Mouse (Mus musculus): ENCODE results near the gene AC131692.1. TPM values are rescaled to one million over a fixed set of nuclear protein-coding genes. Genes with fewer than 3 reads are reported as not detected.
A peak's percentile ranks its signal among the peaks of the same experiment; 100 is the strongest.

AC131692.1 gene
- polyA plus RNA-seq, 1 experiment from 2014 or later: 0.35 TPM

DNA sequence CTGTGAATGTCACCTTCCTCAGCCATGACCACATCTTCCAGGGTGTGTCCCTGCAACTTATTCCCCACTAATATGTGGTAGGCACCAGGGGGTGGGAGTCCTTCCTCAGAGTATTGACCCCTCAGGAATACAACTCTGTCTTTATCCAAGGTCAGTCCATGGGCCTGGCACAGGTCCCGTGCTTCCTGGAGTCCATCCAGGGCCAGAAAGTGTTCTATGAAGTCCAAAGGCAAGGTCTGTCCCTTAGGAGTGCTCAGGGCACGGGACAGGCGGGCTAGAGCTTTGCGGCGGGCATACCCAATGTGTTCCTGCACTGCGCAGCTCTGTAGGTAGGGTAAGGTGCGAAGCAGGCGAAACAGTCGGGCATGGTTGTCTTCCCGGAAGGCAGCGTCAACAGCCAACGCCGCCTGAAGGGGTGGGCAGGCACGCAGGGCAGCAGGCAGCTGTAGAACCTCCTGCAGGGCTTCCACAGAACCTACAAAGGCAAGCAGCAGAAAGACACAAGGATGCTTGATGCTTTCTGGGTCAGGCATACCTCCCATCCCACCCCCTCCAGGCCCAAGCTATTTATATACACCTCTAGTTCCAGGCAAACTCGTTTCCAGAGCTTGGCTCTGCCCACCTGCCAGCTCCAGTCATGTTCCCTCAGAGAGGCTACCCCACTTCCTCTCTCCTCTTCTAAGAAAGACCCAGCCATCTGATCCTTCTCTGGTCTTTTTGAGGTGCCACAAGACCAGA lies 22.1 kb downstream of the AC131692.1 start:
- Histone ChIP-seq H3K4me2 (replicated peaks; ENCODE audit: low read depth, low read length) (peak overlapping the region; percentile 79; the same call in 1 of the 2 replicates), H3K27me3 (ENCODE audit: insufficient read depth, low read length) (no peaks in the 10 kb centered on the region), H3K27ac (ENCODE audit: low read length) (no peak overlapping the region), H3K4me1 (ENCODE audit: insufficient read depth, low read length) (peaks cover 12% of the 10 kb centered on the region), H3K9ac (replicated peaks; ENCODE audit: low read length) (no peak overlapping the region), H3K4me3 (ENCODE audit: low read length) (no peak overlapping the region), H3K9me3 (ENCODE audit: low read length) (no peaks in the 10 kb centered on the region), H3K36me3 (ENCODE audit: insufficient read depth, low read length) (peaks cover 17% of the 10 kb centered on the region)
- WGBS: 92% methylated on average over 15 of the region's 15 CpGs
- no peak for ATAC-seq (ENCODE audit: low FRiP score, low TSS enrichment)

GRCm38 (mm10) chr19:6117346-6117985 lies 23.2 kb downstream of the AC131692.1 start:
- H3K27ac ChIP-seq (ENCODE audit: low read length): peak overlapping the region; percentile 98
- no peak; the same call in none of the 2 replicates for ATAC-seq (ENCODE audit: low FRiP score, low TSS enrichment)
- no peaks in the 10 kb centered on the region for H3K27me3 ChIP-seq (ENCODE audit: insufficient read depth, low read length)
- no peaks in the 10 kb centered on the region for H3K9me3 ChIP-seq (ENCODE audit: low read length)
- peaks cover 17% of the 10 kb centered on the region for H3K36me3 ChIP-seq (ENCODE audit: insufficient read depth, low read length)
- H3K9ac ChIP-seq (replicated peaks; ENCODE audit: low read length): peak overlapping the region; percentile 87
- H3K4me1 ChIP-seq (ENCODE audit: insufficient read depth, low read length): peaks cover 16% of the 10 kb centered on the region
- WGBS: 5% methylated on average over 32 of the region's 32 CpGs
- H3K4me2 ChIP-seq (replicated peaks; ENCODE audit: low read depth, low read length): peak overlapping the region; percentile 79
- H3K4me3 ChIP-seq (ENCODE audit: low read length): peak overlapping the region; percentile 82

DNA sequence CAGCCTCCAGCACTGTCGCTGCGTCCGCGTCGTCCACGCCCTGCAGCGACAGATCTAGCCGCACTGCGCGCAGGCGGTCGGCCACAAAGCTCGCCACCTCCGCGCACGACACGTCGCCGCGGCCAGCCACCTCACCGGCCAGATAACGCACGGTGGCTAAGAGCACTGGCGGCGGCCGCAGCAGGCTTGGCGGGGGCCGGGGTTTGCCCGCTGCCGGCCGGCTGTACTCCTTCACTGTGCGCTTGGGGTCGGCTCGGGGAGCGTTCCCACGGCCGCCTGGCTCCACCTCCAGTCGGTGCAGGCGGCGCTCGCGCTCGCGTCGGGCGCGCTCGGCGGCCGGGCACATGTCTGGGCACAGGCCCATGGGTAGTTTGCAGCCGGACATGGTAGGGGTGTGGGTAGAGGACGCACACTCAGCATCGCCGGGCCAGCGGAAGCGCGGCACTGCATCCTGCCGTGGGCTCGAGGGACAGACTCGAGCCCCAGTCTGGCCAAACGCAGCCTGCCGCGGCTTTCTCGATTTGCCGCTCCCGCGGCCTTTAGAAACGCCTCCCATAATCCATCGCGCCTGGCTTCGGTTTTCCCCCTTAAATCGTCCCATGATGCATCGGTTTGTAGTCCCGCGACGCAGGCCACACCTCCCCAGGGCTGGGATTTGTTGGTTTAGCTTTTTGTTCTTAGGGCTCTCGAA lies 23.9 kb downstream of the AC131692.1 start, which contains the start of gene Sac3d1:
TSS of gene Sac3d1 (minus strand) at position 665 of the 691 bp plus-strand sequence.
- H3K36me3 ChIP-seq (ENCODE audit: insufficient read depth, low read length): peaks cover 17% of the 10 kb centered on the region
- peak within 1 kb of the TSS; percentile 87 for H3K9ac ChIP-seq (replicated peaks; ENCODE audit: low read length)
- peak within 1 kb of the TSS; percentile 82 for H3K4me3 ChIP-seq (ENCODE audit: low read length)
- H3K4me2 ChIP-seq (replicated peaks; ENCODE audit: low read depth, low read length): peak within 1 kb of the TSS; percentile 79
- peak within 1 kb of the TSS; percentile 98 for H3K27ac ChIP-seq (ENCODE audit: low read length)
- no peaks in the 10 kb centered on the region for H3K27me3 ChIP-seq (ENCODE audit: insufficient read depth, low read length)
- under 1% methylated on average over 74 of the region's 77 CpGs for WGBS
- ATAC-seq (ENCODE audit: low FRiP score, low TSS enrichment): peak; percentile 84
- no peaks in the 10 kb centered on the region for H3K9me3 ChIP-seq (ENCODE audit: low read length)
- peaks cover 16% of the 10 kb centered on the region for H3K4me1 ChIP-seq (ENCODE audit: insufficient read depth, low read length)

- no peaks in the 10 kb centered on the region for H3K9me3 ChIP-seq (ENCODE audit: low read length)
- peak overlapping the region; percentile 87 for H3K9ac ChIP-seq (replicated peaks; ENCODE audit: low read length)
- peaks cover 17% of the 10 kb centered on the region for H3K36me3 ChIP-seq (ENCODE audit: insufficient read depth, low read length)
- H3K27ac ChIP-seq (ENCODE audit: low read length): peak overlapping the region; percentile 98
- peak; percentile 49; the same call in 1 of the 2 replicates for ATAC-seq (ENCODE audit: low FRiP score, low TSS enrichment)
- peaks cover 16% of the 10 kb centered on the region for H3K4me1 ChIP-seq (ENCODE audit: insufficient read depth, low read length)
- peak overlapping the region; percentile 79 for H3K4me2 ChIP-seq (replicated peaks; ENCODE audit: low read depth, low read length)
- no peaks in the 10 kb centered on the region for H3K27me3 ChIP-seq (ENCODE audit: insufficient read depth, low read length)
- WGBS: 1% methylated on average over 8 of the region's 8 CpGs
- H3K4me3 ChIP-seq (ENCODE audit: low read length): peak overlapping the region; percentile 82
Measured at GRCm38 (mm10) chr19:6118677-6119185, 24.5 kb downstream of the AC131692.1 start.

DNA sequence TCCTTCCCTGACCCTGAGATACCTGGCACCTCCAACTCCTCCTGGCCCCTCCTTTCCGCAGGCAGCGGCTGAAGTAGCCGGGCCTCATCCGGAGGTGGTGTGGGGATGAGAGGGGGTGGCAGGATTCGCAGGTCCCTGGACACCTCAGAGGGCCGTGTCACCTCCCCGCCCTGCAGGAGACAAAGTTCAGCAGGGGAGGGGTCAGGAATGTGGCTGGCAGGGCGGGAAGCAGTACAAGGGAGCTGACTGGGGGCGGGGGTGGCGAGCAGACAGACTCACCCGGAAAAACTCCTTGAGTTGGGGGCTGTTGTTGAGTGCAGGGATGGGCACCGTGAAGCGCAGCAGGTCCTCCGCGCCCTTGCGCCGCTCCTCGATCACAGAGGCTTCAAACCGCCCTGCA lies 27.5 kb downstream of the AC131692.1 start:
- Histone ChIP-seq H3K36me3 (ENCODE audit: insufficient read depth, low read length) (no peaks in the 10 kb centered on the region), H3K27me3 (ENCODE audit: insufficient read depth, low read length) (no peaks in the 10 kb centered on the region), H3K4me2 (replicated peaks; ENCODE audit: low read depth, low read length) (no peak overlapping the region), H3K9ac (replicated peaks; ENCODE audit: low read length) (no peak overlapping the region), H3K4me1 (ENCODE audit: insufficient read depth, low read length) (peaks cover 13% of the 10 kb centered on the region), H3K4me3 (ENCODE audit: low read length) (no peak overlapping the region), H3K9me3 (ENCODE audit: low read length) (no peaks in the 10 kb centered on the region), H3K27ac (ENCODE audit: low read length) (no peak overlapping the region)
- ATAC-seq (ENCODE audit: low FRiP score, low TSS enrichment): no peak
- WGBS: 26% methylated on average over 19 of the region's 19 CpGs

DNA sequence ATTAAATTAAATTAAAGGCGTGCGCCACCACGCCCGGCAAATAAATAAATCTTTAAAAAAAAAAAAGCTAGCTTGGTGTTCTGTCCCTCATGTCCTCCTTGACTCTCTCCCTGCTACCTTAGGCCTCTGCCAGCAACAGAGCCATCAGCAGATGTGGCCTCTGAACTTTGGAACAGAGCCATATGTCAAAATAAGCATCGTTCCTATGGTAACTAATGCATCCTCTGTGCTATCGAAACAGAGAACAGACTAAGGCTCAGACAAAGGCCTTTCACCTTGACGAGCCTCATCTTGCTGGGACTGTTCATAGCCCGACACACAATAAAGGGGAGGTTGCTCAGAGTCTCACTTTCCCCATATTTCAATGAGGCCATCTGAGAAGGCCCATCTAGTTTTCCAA lies 29.1 kb downstream of the AC131692.1 start:
- no peak overlapping the region for H3K4me3 ChIP-seq (ENCODE audit: low read length)
- H3K36me3 ChIP-seq (ENCODE audit: insufficient read depth, low read length): no peaks in the 10 kb centered on the region
- H3K9me3 ChIP-seq (ENCODE audit: low read length): no peaks in the 10 kb centered on the region
- ATAC-seq (ENCODE audit: low FRiP score, low TSS enrichment): no peak
- H3K9ac ChIP-seq (replicated peaks; ENCODE audit: low read length): no peak overlapping the region
- 71% methylated on average over 8 of the region's 8 CpGs for WGBS
- no peaks in the 10 kb centered on the region for H3K27me3 ChIP-seq (ENCODE audit: insufficient read depth, low read length)
- no peak overlapping the region for H3K27ac ChIP-seq (ENCODE audit: low read length)
- H3K4me2 ChIP-seq (replicated peaks; ENCODE audit: low read depth, low read length): no peak overlapping the region
- H3K4me1 ChIP-seq (ENCODE audit: insufficient read depth, low read length): peaks cover 9% of the 10 kb centered on the region; the same call in 1 of the 2 replicates

DNA sequence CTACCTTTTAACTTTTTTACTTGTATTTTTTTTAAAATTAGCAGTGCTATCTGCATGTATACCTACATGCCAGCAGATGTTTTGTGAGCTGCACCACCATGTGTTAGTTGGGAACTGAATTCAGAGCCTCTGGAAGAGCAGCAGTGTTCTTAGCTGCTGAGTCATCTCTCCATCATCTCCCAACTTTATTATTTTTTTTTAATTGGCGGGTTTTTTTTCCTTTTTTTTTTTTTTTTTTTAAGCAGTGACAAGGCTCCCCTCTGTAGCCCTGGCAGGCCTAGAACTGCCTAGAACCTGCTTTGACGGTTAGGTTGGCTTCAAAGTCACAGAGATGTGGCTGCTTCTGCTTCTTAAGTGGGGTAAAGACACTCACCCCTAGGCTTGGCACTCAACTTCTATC lies 30.7 kb downstream of the AC131692.1 start:
- Histone ChIP-seq H3K4me2 (replicated peaks; ENCODE audit: low read depth, low read length) (no peak overlapping the region), H3K9me3 (ENCODE audit: low read length) (no peaks in the 10 kb centered on the region), H3K4me3 (ENCODE audit: low read length) (no peak overlapping the region), H3K9ac (replicated peaks; ENCODE audit: low read length) (no peak overlapping the region), H3K4me1 (ENCODE audit: insufficient read depth, low read length) (peaks cover 9% of the 10 kb centered on the region; the same call in 1 of the 2 replicates), H3K27ac (ENCODE audit: low read length) (no peak overlapping the region), H3K36me3 (ENCODE audit: insufficient read depth, low read length) (no peaks in the 10 kb centered on the region), H3K27me3 (ENCODE audit: insufficient read depth, low read length) (no peaks in the 10 kb centered on the region)
- no peak for ATAC-seq (ENCODE audit: low FRiP score, low TSS enrichment)
- whole genome bisulfite sequencing: 81% methylated on average over 2 of the region's 2 CpGs

GRCm38 (mm10) chr19:6126289-6126688 lies 32.1 kb downstream of the AC131692.1 start:
- H3K4me1 ChIP-seq (ENCODE audit: insufficient read depth, low read length): peaks cover 9% of the 10 kb centered on the region; the same call in 1 of the 2 replicates
- H3K36me3 ChIP-seq (ENCODE audit: insufficient read depth, low read length): no peaks in the 10 kb centered on the region
- 25% methylated on average over 4 of the region's 4 CpGs for WGBS
- H3K4me2 ChIP-seq (replicated peaks; ENCODE audit: low read depth, low read length): no peak overlapping the region
- H3K27me3 ChIP-seq (ENCODE audit: insufficient read depth, low read length): no peaks in the 10 kb centered on the region
- no peak overlapping the region for H3K9ac ChIP-seq (replicated peaks; ENCODE audit: low read length)
- no peak for ATAC-seq (ENCODE audit: low FRiP score, low TSS enrichment)
- H3K4me3 ChIP-seq (ENCODE audit: low read length): no peak overlapping the region
- no peaks in the 10 kb centered on the region for H3K9me3 ChIP-seq (ENCODE audit: low read length)
- no peak overlapping the region for H3K27ac ChIP-seq (ENCODE audit: low read length)

DNA sequence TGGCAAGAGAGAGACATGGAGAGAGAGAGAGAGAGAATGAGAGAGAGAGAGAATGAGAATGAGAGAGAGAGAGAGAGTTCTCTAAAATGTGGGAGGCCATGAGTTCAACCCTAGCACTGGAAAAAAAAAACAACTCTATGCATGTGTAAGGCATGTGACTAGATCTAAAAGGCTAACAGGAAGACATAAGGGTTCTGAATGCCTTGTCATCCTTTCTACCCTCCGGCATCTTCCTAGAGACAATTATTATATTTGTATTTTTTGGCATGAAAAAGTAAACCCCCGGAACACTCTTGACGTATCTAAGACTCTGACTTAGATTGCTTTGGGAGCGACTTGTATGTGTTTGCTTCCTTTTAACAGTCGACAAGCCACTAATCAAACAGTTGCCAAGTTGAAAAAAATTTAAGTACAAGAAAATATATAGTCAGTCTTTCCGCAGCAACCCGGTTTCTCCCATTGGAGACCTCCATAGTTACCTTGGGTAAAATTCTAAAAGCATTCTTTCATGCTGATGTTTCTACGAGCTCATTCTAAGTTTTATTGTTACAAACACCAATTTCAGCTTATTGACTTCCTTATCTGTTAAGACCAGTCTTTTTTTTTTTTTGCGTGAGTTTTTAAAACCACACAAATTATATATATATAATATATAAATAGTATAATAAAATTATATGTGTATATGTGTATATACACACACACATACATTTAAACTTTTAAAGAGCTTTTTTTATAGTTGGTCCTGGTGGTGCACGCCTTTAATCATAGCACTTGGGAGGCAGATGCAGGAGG lies 32.8 kb downstream of the AC131692.1 start:
- 68% methylated on average over 10 of the region's 10 CpGs for WGBS
- peak overlapping the region; percentile 80; the same call in 1 of the 2 replicates for H3K9ac ChIP-seq (replicated peaks; ENCODE audit: low read length)

More for the DNA sequence above, 32.8 kb downstream of the AC131692.1 start:
- ATAC-seq (ENCODE audit: low FRiP score, low TSS enrichment): no peak
- H3K36me3 ChIP-seq (ENCODE audit: insufficient read depth, low read length): no peaks in the 10 kb centered on the region
- peak overlapping the region; percentile 64 for H3K4me2 ChIP-seq (replicated peaks; ENCODE audit: low read depth, low read length)
- no peaks in the 10 kb centered on the region for H3K27me3 ChIP-seq (ENCODE audit: insufficient read depth, low read length)
- H3K4me1 ChIP-seq (ENCODE audit: insufficient read depth, low read length): peaks cover 5% of the 10 kb centered on the region; the same call in 1 of the 2 replicates
- H3K4me3 ChIP-seq (ENCODE audit: low read length): peak overlapping the region; percentile 64
- H3K9me3 ChIP-seq (ENCODE audit: low read length): no peaks in the 10 kb centered on the region
- peak overlapping the region; percentile 93 for H3K27ac ChIP-seq (ENCODE audit: low read length)

Measured in kidney, embryonic 16.5 days (tissue).